Mouse (Mus musculus) MEL (cell line): ENCODE data around the gene Mia. TPM values are rescaled to one million over a fixed set of nuclear protein-coding genes. Genes with fewer than 3 reads are reported as not detected.
A peak's percentile ranks its signal among the peaks of the same experiment; 100 is the strongest.

Experiments used
- DNase-seq: peaks from one replicate; pipeline ENCODE4 v3.0.0; 2011; ENCODE audit warnings: low read depth, low spot score
- H3K27ac ChIP-seq: 2 replicates; pipeline ENCODE4 v1.5.1; 2012; ENCODE audit warnings: low read depth, mild to moderate bottlenecking, control low read depth, low read length, moderate library complexity; ENCODE audit not compliant: control insufficient read depth
- H3K27me3 ChIP-seq, 2 experiments: fragments of 150-350 bp in 1 of 2; sonication (generic) in 1 of 2; 2 replicates each; pipeline ENCODE4 v1.6.1; 2012; ENCODE audit warnings: low read length in 2 of 2, mild to moderate bottlenecking in 2 of 2, improper control_type of control experiment in 1 of 2, moderate library complexity in 1 of 2; ENCODE audit not compliant: insufficient read depth in 2 of 2, control insufficient read depth in 1 of 2
- H3K36me3 ChIP-seq, 2 experiments: 2 replicates each; pipeline ENCODE4 v1.6.1; 2012 to 2014; ENCODE audit warnings: low read length in 2 of 2, improper control_type of control experiment in 1 of 2, inconsistent platforms in 1 of 2, mild to moderate bottlenecking in 1 of 2; ENCODE audit not compliant: insufficient read depth in 2 of 2, control insufficient read depth in 1 of 2
- H3K4me1 ChIP-seq, 2 experiments: fragments of 150-350 bp in 1 of 2; sonication (generic) in 1 of 2; 2 replicates each; pipeline ENCODE4 v1.6.1; 2012; ENCODE audit warnings: low read length in 2 of 2, improper control_type of control experiment in 1 of 2, mild to moderate bottlenecking in 1 of 2; ENCODE audit not compliant: insufficient read depth in 2 of 2, control insufficient read depth in 1 of 2
- H3K4me3 ChIP-seq, 2 experiments: fragments of 150-350 bp in 1 of 2; sonication (generic) in 1 of 2; 2 replicates each; pipeline ENCODE4 v1.5.1; 2012; ENCODE audit warnings: low read depth in 2 of 2, low read length in 2 of 2, mild to moderate bottlenecking in 2 of 2, moderate library complexity in 2 of 2, control low read depth in 1 of 2, improper control_type of control experiment in 1 of 2; ENCODE audit not compliant: control insufficient read depth in 1 of 2, insufficient read depth in 1 of 2
- H3K79me2 ChIP-seq: 2 replicates; pipeline ENCODE4 v1.6.1; 2012; ENCODE audit warnings: mild to moderate bottlenecking, low read length, moderate library complexity; ENCODE audit not compliant: control insufficient read depth, poor library complexity, insufficient read depth
- H3K9ac ChIP-seq: 2 replicates; pipeline ENCODE4 v1.6.1; 2012; ENCODE audit warnings: low read depth, mild to moderate bottlenecking, control low read depth, low read length, moderate library complexity; ENCODE audit not compliant: control insufficient read depth, poor library complexity, severe bottlenecking
- H3K9me3 ChIP-seq: fragments of 150-350 bp; sonication (generic); replicated peaks from 2 replicates; pipeline ENCODE4 v1.6.1; 2012; ENCODE audit warnings: mild to moderate bottlenecking, low read length, improper control_type of control experiment, moderate library complexity; ENCODE audit not compliant: insufficient read depth
- CHD1 ChIP-seq: IDR thresholded peaks from 2 replicates; pipeline ENCODE4 v1.6.1; 2012; ENCODE audit warnings: low read depth, mild to moderate bottlenecking, inconsistent platforms, low read length, improper control_type of control experiment
- CTCF ChIP-seq, 3 experiments: IDR thresholded peaks in 2 of 3; conservative IDR thresholded peaks in 1 of 3; 2 replicates each; pipeline ENCODE4 v1.5.1; 2011 to 2012; ENCODE audit warnings: low read length in 3 of 3, low read depth in 2 of 3, mild to moderate bottlenecking in 2 of 3, improper control_type of control experiment in 1 of 3, inconsistent platforms in 1 of 3, mixed read lengths in 1 of 3, moderate library complexity in 1 of 3; ENCODE audit not compliant: control insufficient read depth in 1 of 3, insufficient read depth in 1 of 3, poor library complexity in 1 of 3, severe bottlenecking in 1 of 3
- EP300 ChIP-seq, 2 experiments: IDR thresholded peaks; 2 replicates each; pipeline ENCODE4 v1.6.1; 2011; ENCODE audit warnings: improper control_type of control experiment in 2 of 2, low read length in 2 of 2, low read depth in 1 of 2, mild to moderate bottlenecking in 1 of 2
- MAX ChIP-seq: IDR thresholded peaks from 2 replicates; pipeline ENCODE4 v1.6.1; 2011; ENCODE audit warnings: low read length, improper control_type of control experiment
- POLR2AphosphoS5 ChIP-seq: IDR thresholded peaks from 2 replicates; pipeline ENCODE4 v1.6.1; 2012; ENCODE audit warnings: low read depth, borderline replicate concordance, mild to moderate bottlenecking, inconsistent platforms, low read length, moderate library complexity, mixed read lengths
- RAD21 ChIP-seq: IDR thresholded peaks from 2 replicates; pipeline ENCODE4 v1.6.1; 2011; ENCODE audit warnings: mild to moderate bottlenecking, low read depth, low read length, improper control_type of control experiment
- SMC3 ChIP-seq: IDR thresholded peaks from 2 replicates; pipeline ENCODE4 v1.6.1; 2011; ENCODE audit warnings: low read depth, low read length, improper control_type of control experiment
- TAL1 ChIP-seq: IDR thresholded peaks from 2 replicates; pipeline ENCODE4 v1.6.1; 2012; ENCODE audit warnings: mild to moderate bottlenecking, inconsistent platforms, low read length, moderate library complexity, mixed read lengths
- USF2 ChIP-seq, 2 experiments: IDR thresholded peaks; 2 replicates each; pipeline ENCODE4 v1.6.1; 2011 to 2012; ENCODE audit warnings: improper control_type of control experiment in 2 of 2, low read length in 2 of 2, borderline replicate concordance in 1 of 2, inconsistent platforms in 1 of 2, low read depth in 1 of 2, mild to moderate bottlenecking in 1 of 2; ENCODE audit not compliant: insufficient read depth in 1 of 2
- polyA plus RNA-seq, 2 experiments: library from polyadenylated mRNA; stranded (reverse) in 1 of 2; unstranded in 1 of 2; fragments of >175 nt in 1 of 2; fragments of >200 nt in 1 of 2; gene quantifications; 2 replicates each; pipeline versions ENCODE4 v1.2.1 to v1.2.4; 2012; ENCODE audit warnings: low replicate concordance in 2 of 2, low read depth in 1 of 2; ENCODE audit not compliant: insufficient read length in 2 of 2, insufficient read depth in 1 of 2, missing spikeins in 1 of 2
- total RNA-seq: library from RNA; depleted of rRNA; stranded (reverse); fragments of 300-350 nt; gene quantifications from 2 replicates; pipeline ENCODE4 v1.2.3, GENCODE M21; 2012

Mia gene
- total and polyA plus RNA-seq, 3 experiments: 2.1 to 2.8 TPM; not detected in 1

- Histone ChIP-seq H3K36me3 (peaks cover 3 to 5% of the 10 kb centered on the region in 2 experiments), H3K27me3 (no peaks in the 10 kb centered on the region)
- DNase-seq: peak; percentile 80
- TF ChIP-seq MAX (no peak), SMC3 (peak; percentile 35; the same call in 1 of the 2 replicates), USF2 (IDR thresholded peaks at IDR 0.05; ENCODE audit: borderline replicate concordance in 1 of 2, insufficient read depth in 1 of 2, low read depth in 1 of 2, low read length in 2 of 2) (no peak), RAD21 (peak; percentile 40), CTCF (IDR thresholded peaks at IDR 0.05 in 2 of 3, conservative IDR thresholded peaks at IDR 0.05 in 1 of 3; ENCODE audit: control insufficient read depth in 1 of 3, insufficient read depth in 1 of 3, low read depth in 2 of 3, low read length in 3 of 3, poor library complexity in 1 of 3, severe bottlenecking in 1 of 3) (peak; percentile 72 to 97 (median 82))
- TF ChIP-seq, all 39 proteins: peak for 3
- Histone ChIP-seq H3K4me1 (peaks cover 0 to 5% of the 10 kb centered on the region in 2 experiments; a peak in 1 of 4 replicates), H3K9me3 (no peaks in the 10 kb centered on the region), H3K9ac (no peak overlapping the region), H3K27ac (no peak overlapping the region), H3K79me2 (no peaks in the 10 kb centered on the region; the same call in 1 of the 2 replicates), H3K4me3 (no peak overlapping the region)
Observed at GRCm38 (mm10) chr7:27184964-27185363, 4.0 kb upstream of the Mia start.

GRCm38 (mm10) chr7:27182498-27182897 is 1.5 kb upstream of the Mia start:
- peaks cover 0 to 6% of the 10 kb centered on the region in 2 experiments; a peak in 3 of 4 replicates for H3K36me3 ChIP-seq
- peaks cover 0 to 12% of the 10 kb centered on the region in 2 experiments; a peak in 3 of 4 replicates for H3K4me1 ChIP-seq
- no peaks in the 10 kb centered on the region for H3K9me3 ChIP-seq
- H3K79me2 ChIP-seq: no peaks in the 10 kb centered on the region; the same call in 1 of the 2 replicates
- DNase-seq: no peak
- H3K4me3 ChIP-seq: no peak overlapping the region
- TF ChIP-seq TAL1: no peak
- no peak for TF ChIP-seq EP300 (IDR thresholded peaks at IDR 0.05; ENCODE audit: low read depth in 1 of 2, low read length in 2 of 2)
- H3K9ac ChIP-seq: no peak overlapping the region
- H3K27me3 ChIP-seq: no peaks in the 10 kb centered on the region
- no peak overlapping the region for H3K27ac ChIP-seq

- no peak overlapping the region for H3K9ac ChIP-seq
- H3K27ac ChIP-seq: no peak overlapping the region
Observed at GRCm38 (mm10) chr7:27180036-27180435, 921 bp downstream of the Mia start.

More at GRCm38 (mm10) chr7:27180036-27180435, 921 bp downstream of the Mia start:
- TF ChIP-seq POLR2AphosphoS5 (no peak), CHD1 (no peak), SMC3 (no peak)
- H3K4me3 ChIP-seq: no peak overlapping the region
- peaks cover 0 to 6% of the 10 kb centered on the region in 2 experiments; a peak in 2 of 4 replicates for H3K36me3 ChIP-seq
- DNase-seq: peak; percentile 27
- peaks cover 0 to 12% of the 10 kb centered on the region in 2 experiments; a peak in 3 of 4 replicates for H3K4me1 ChIP-seq
- no peaks in the 10 kb centered on the region for H3K27me3 ChIP-seq
- no peaks in the 10 kb centered on the region for H3K9me3 ChIP-seq
- H3K79me2 ChIP-seq: no peaks in the 10 kb centered on the region; the same call in 1 of the 2 replicates
